In the genomic region with DNA sequence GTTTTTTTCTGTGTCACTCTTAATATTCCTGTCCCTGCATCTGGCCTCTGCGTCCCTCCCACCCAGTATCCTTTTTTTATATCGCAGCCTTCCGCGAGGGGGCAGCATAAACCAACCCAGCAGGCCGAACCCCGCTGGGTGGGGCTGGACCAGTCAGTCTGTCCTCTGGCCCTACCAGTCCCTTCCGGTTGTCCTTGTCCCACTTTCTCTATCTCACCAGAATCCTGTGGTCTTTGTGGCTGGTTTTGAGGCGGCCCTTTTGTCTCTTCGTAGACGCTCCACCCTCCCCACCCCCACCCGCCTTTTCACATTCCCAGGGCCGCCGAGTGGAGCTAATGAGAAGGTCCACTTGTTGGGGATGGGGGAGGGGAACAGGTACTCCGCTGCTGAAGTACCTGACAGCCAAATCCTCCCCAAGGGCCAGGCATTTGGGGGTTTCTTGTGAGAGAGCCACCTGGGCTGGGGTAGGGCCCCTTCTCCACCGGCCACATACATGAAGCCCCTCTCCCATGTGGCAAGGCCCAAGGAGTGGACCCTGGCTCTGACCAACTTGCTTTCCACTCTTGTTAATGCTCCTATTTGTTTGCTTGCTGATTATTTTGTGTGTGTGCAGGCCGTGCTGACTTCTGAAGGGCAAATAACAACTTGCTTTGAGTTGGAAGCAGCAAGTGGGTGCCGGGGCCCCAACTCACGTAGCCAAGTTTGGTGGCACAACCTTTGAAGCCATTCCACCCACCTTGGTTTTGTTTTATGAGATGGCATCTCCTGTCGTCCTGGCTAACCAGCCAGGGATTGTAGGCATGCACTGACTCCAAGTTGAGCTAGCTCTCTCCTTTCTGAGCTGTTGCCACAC, we compare ENCODE assay signal across 8 mouse cellular contexts. TPM values are rescaled to one million over a fixed set of nuclear protein-coding genes. Genes with fewer than 3 reads are reported as not detected.
A peak's percentile ranks its signal among the peaks of the same experiment; 100 is the strongest.
DNase-seq lines count a peak whose midpoint lies in the region; ATAC-seq lines count a peak whose summit lies in the region.

TSS of gene Nectin2 (minus strand) at position 267 of the 853 bp plus-strand sequence.

- 12% methylated on average over 19 of the region's 19 CpGs for WGBS in intestine, embryonic 16.5 days
- 16% methylated on average over 19 of the region's 19 CpGs for WGBS in midbrain, embryonic 10.5 days

- intact Hi-C loops in left cerebral cortex, postnatal 36 days (cut with DNase I), result loop anchor here (1.0 kb wide), 1 partner anchor 39 kb away; no protein-coding TSS in a partner anchor

- H3K36me3 ChIP-seq in intestine, embryonic 16.5 days (ENCODE audit: control insufficient read depth, insufficient read depth, low read length), result no peaks in the 10 kb centered on the region
- H3K36me3 ChIP-seq in midbrain, embryonic 10.5 days, result peaks cover 5% of the 10 kb centered on the region; the same call in 1 of the 2 replicates

- DNase-seq in adrenal gland, postnatal 10 days, result peak; percentile 95
- peak; percentile 91 for DNase-seq in embryo, embryonic 9.5 days (ENCODE audit: extremely low spot score)
- DNase-seq in gastrocnemius, postnatal 4 days (ENCODE audit: low spot score in 2 of 2), result peak; percentile 81 to 88
- peak; percentile 68 to 78 for DNase-seq in left cerebral cortex, postnatal 36 days (ENCODE audit: low spot score in 2 of 2)
- DNase-seq in midbrain, embryonic 10.5 days (ENCODE audit: low spot score), result peak; percentile 88
- peak; percentile 47 to 68 for DNase-seq in right cerebral cortex, postnatal 36 days (ENCODE audit: low spot score in 2 of 2)
- peak; percentile 88 to 93 for DNase-seq in urinary bladder, postnatal 4 days (ENCODE audit: low spot score in 2 of 2)

- peak within 1 kb of the TSS; percentile 92 for H3K4me3 ChIP-seq in intestine, embryonic 16.5 days (ENCODE audit: low read length)
- peak within 1 kb of the TSS; percentile 70 for H3K4me3 ChIP-seq in midbrain, embryonic 10.5 days

- H3K9me3 ChIP-seq in intestine, embryonic 16.5 days (ENCODE audit: control insufficient read depth, low read length), result no peaks in the 10 kb centered on the region
- H3K9me3 ChIP-seq in midbrain, embryonic 10.5 days (replicated peaks), result no peaks in the 10 kb centered on the region

- H3K9ac ChIP-seq in intestine, embryonic 16.5 days (ENCODE audit: low read depth, low read length), result peak within 1 kb of the TSS; percentile 97

- ATAC-seq in intestine, embryonic 16.5 days, result peak; percentile 72

- peaks cover 37% of the 10 kb centered on the region for H3K4me1 ChIP-seq in intestine, embryonic 16.5 days (ENCODE audit: control insufficient read depth, insufficient read depth, low read length)
- H3K4me1 ChIP-seq in midbrain, embryonic 10.5 days, result peaks cover 46% of the 10 kb centered on the region

- peak within 1 kb of the TSS; percentile 82 for H3K4me2 ChIP-seq in intestine, embryonic 16.5 days (ENCODE audit: low read depth, low read length)

- H3K27me3 ChIP-seq in intestine, embryonic 16.5 days (replicated peaks; ENCODE audit: control insufficient read depth, insufficient read depth, low read length), result no peaks in the 10 kb centered on the region
- no peaks in the 10 kb centered on the region for H3K27me3 ChIP-seq in midbrain, embryonic 10.5 days (ENCODE audit: low read depth, poor library complexity, severe bottlenecking)

- H3K27ac ChIP-seq in intestine, embryonic 16.5 days (ENCODE audit: low read length), result peak within 1 kb of the TSS; percentile 95
- H3K27ac ChIP-seq in midbrain, embryonic 10.5 days (replicated peaks), result peak within 1 kb of the TSS; percentile 85

RNA-seq across cellular contexts. Expression of gene Nectin2, which starts in this region (rescaled TPM):
- 100 to 1,000 TPM in 1 of 2 experiments, 10 to 100 TPM in 1; 86.7 to 106 TPM for total RNA-seq in adrenal gland, postnatal 10 days (2021)
- 10 to 100 TPM; 21.1 to 23.2 TPM for total RNA-seq in gastrocnemius, postnatal 4 days (2021)
- polyA plus RNA-seq in intestine, embryonic 16.5 days (2015; fragmentation: Nextera tagmentation; extraction: Ambion mirVana), result 143 and 149 TPM in 2 replicates
- total RNA-seq in left cerebral cortex, postnatal 36 days (2021), result 1 to 10 TPM; 7.2 to 9.3 TPM
- polyA plus RNA-seq in midbrain, embryonic 10.5 days (2016; fragmentation: Nextera tagmentation; extraction: Ambion mirVana), result 76.4 and 88.7 TPM in 2 replicates

Comparison
In these comparisons a context has a peak if more than half of its experiments do, and no peak if none do; other contexts are left out.
1. Peak in every context shown above with its lines: DNase-seq, ATAC-seq, H3K4me3 ChIP-seq and H3K27ac ChIP-seq.